ENCODE assay signal across 21 mouse cellular contexts in genomic region chr3:88563442-88563841, GRCm38 (mm10). TPM values are rescaled to one million over a fixed set of nuclear protein-coding genes. Genes with fewer than 3 reads are reported as not detected.
DNase-seq lines count a peak whose midpoint lies in the region; ATAC-seq and TF ChIP-seq lines count a peak whose summit lies in the region.
"Had no signal": no experiment of that assay in that cellular context is flagged by ENCODE, and none has a peak within 500 bp of the region (broad histone marks: within the 10 kb centered on the region; RNA-seq: fewer than 3 reads in every experiment).

No protein-coding gene starts in this region.

- no peak for TF ChIP-seq CTCF in lung, postnatal 0 days (IDR thresholded peaks at IDR 0.05)
- no peak for TF ChIP-seq CTCF in ES-Bruce4 (IDR thresholded peaks at IDR 0.05; ENCODE audit: low read depth, low read length)

- H3K9ac ChIP-seq in heart, embryonic 11.5 days (ENCODE audit: low read depth, low read length), result no peak overlapping the region
- H3K9ac ChIP-seq in lung, postnatal 0 days (replicated peaks; ENCODE audit: low read depth), result no peak overlapping the region
- H3K9ac ChIP-seq in ES-Bruce4 (ENCODE audit: low read depth, poor library complexity, severe bottlenecking), result no peak overlapping the region; the same call in 1 of the 2 replicates
- 0 out of 2 replicates have a peak overlapping the region, but pooled peaks have one; percentile 1 for H3K9ac ChIP-seq in hindbrain, embryonic 13.5 days
- H3K9ac ChIP-seq: heart, embryonic 13.5 days; lung, embryonic 14.5 days had no signal

- no peak overlapping the region for H3K27ac ChIP-seq in heart, embryonic 11.5 days (ENCODE audit: low read depth, low read length)
- no peak overlapping the region for H3K27ac ChIP-seq in lung, postnatal 0 days (ENCODE audit: low read length)
- H3K27ac ChIP-seq in ES-Bruce4 (ENCODE audit: insufficient read depth, low read length), result peak overlapping the region; percentile 49
- 0 out of 2 replicates have a peak overlapping the region, but pooled peaks have one; percentile 44 for H3K27ac ChIP-seq in hindbrain, embryonic 13.5 days
- H3K27ac ChIP-seq: heart, embryonic 13.5 days; layer of hippocampus, adult 2 months had no signal

- no peaks in the 10 kb centered on the region for H3K9me3 ChIP-seq in heart, embryonic 11.5 days (replicated peaks; ENCODE audit: control insufficient read depth, low read length)
- no peaks in the 10 kb centered on the region for H3K9me3 ChIP-seq in lung, postnatal 0 days (ENCODE audit: low read length)
- no peaks in the 10 kb centered on the region for H3K9me3 ChIP-seq in ES-Bruce4 (replicated peaks; ENCODE audit: control insufficient read depth, insufficient read depth, low read length, poor library complexity, severe bottlenecking)
- no peaks in the 10 kb centered on the region for H3K9me3 ChIP-seq in hindbrain, embryonic 13.5 days
- H3K9me3 ChIP-seq: heart, embryonic 13.5 days; megakaryocyte, embryonic 14.5 days had no signal

- TF ChIP-seq EP300 in lung, postnatal 0 days (IDR thresholded peaks at IDR 0.05), result no peak
- no peak for TF ChIP-seq EP300 in ES-Bruce4 (IDR thresholded peaks at IDR 0.05; ENCODE audit: insufficient read depth, low read depth, low read length)

- peaks cover 70% of the 10 kb centered on the region for H3K36me3 ChIP-seq in heart, embryonic 11.5 days (ENCODE audit: control insufficient read depth, insufficient read depth, low read length)
- H3K36me3 ChIP-seq in lung, postnatal 0 days (ENCODE audit: insufficient read depth, low read length), result peaks cover 56% of the 10 kb centered on the region
- peaks cover 87% of the 10 kb centered on the region for H3K36me3 ChIP-seq in ES-Bruce4 (ENCODE audit: control insufficient read depth, insufficient read depth, low read length, poor library complexity, severe bottlenecking)
- peaks cover 98% of the 10 kb centered on the region for H3K36me3 ChIP-seq in hindbrain, embryonic 13.5 days

- H3K4me1 ChIP-seq in heart, embryonic 11.5 days (ENCODE audit: control insufficient read depth, insufficient read depth, low read length), result no peaks in the 10 kb centered on the region
- H3K4me1 ChIP-seq in lung, postnatal 0 days (ENCODE audit: insufficient read depth, low read depth, low read length), result no peaks in the 10 kb centered on the region
- H3K4me1 ChIP-seq in ES-Bruce4 (ENCODE audit: control insufficient read depth, insufficient read depth, low read length), result peaks cover 2% of the 10 kb centered on the region
- H3K4me1 ChIP-seq in hindbrain, embryonic 13.5 days (replicated peaks), result peaks cover 16% of the 10 kb centered on the region

- TF ChIP-seq POLR2A in ES-Bruce4 (IDR thresholded peaks at IDR 0.05; ENCODE audit: insufficient read depth, low read length), result no peak

- H3K4me2 ChIP-seq in heart, embryonic 11.5 days, result no peak overlapping the region
- no peak overlapping the region for H3K4me2 ChIP-seq in lung, postnatal 0 days (replicated peaks; ENCODE audit: low read depth, low read length)
- no peak overlapping the region for H3K4me2 ChIP-seq in hindbrain, embryonic 13.5 days
- H3K4me2 ChIP-seq: heart, embryonic 13.5 days; lung, embryonic 14.5 days had no signal

- no peak overlapping the region for H3K4me3 ChIP-seq in heart, embryonic 11.5 days (ENCODE audit: low read depth, low read length)
- H3K4me3 ChIP-seq in lung, postnatal 0 days (ENCODE audit: low read depth, low read length), result no peak overlapping the region
- H3K4me3 ChIP-seq in ES-Bruce4 (ENCODE audit: low read depth, low read length), result no peak overlapping the region
- no peak overlapping the region for H3K4me3 ChIP-seq in hindbrain, embryonic 13.5 days
- H3K4me3 ChIP-seq: heart, embryonic 13.5 days; layer of hippocampus, adult 2 months; megakaryocyte, embryonic 14.5 days; myocyte had no signal

- DNase-seq in heart, adult 11 months, result peak; percentile 86
- no peak for DNase-seq in lung, postnatal 0 days (ENCODE audit: low spot score)
- no peak for DNase-seq in lung, postnatal 25 days (ENCODE audit: low spot score)
- DNase-seq in adrenal gland, postnatal 36 days, result no peak
- DNase-seq in embryo, embryonic 11 days, result no peak
- DNase-seq: adrenal gland, postnatal 14 days; cerebellum, adult 9-11 months; gastrocnemius, postnatal 36 days; heart, postnatal 4 days; lung, embryonic 14.5 days; right cerebral cortex, postnatal 14 days; thymus, adult 2 months had no signal

- no peak for ATAC-seq in heart, embryonic 11.5 days (replicated peaks; ENCODE audit: insufficient number of reproducible peaks, low FRiP score, low TSS enrichment)
- ATAC-seq in lung, postnatal 0 days, result peak; percentile 26; the same call in 1 of the 2 replicates
- ATAC-seq in hindbrain, embryonic 13.5 days (ENCODE audit: low FRiP score), result no peak
- ATAC-seq: intestine, postnatal 0 days had no signal

- 85% methylated on average over 4 of the region's 4 CpGs for WGBS in heart, embryonic 11.5 days (ENCODE audit: insufficient replicate concordance)
- WGBS in lung, postnatal 0 days, result 72% methylated on average over 4 of the region's 4 CpGs
- WGBS in hindbrain, embryonic 13.5 days, result 30% methylated on average over 4 of the region's 4 CpGs

- no peaks in the 10 kb centered on the region for H3K27me3 ChIP-seq in heart, embryonic 11.5 days (ENCODE audit: control insufficient read depth, insufficient read depth, low read length)
- H3K27me3 ChIP-seq in lung, postnatal 0 days (replicated peaks; ENCODE audit: insufficient read depth, low read length), result no peaks in the 10 kb centered on the region
- H3K27me3 ChIP-seq in ES-Bruce4 (ENCODE audit: control insufficient read depth, insufficient read depth, low read length, poor library complexity, severe bottlenecking), result no peaks in the 10 kb centered on the region
- no peaks in the 10 kb centered on the region for H3K27me3 ChIP-seq in hindbrain, embryonic 13.5 days
- H3K27me3 ChIP-seq: heart, embryonic 13.5 days; megakaryocyte, embryonic 14.5 days had no signal

RNA-seq across cellular contexts. Expression of gene Ubqln4, which starts 9.9 kb away (rescaled TPM):
- polyA plus RNA-seq in heart, embryonic 11.5 days (2014; fragmentation: Nextera tagmentation; extraction: Ambion mirVana), result 48.8 and 49.5 TPM in 2 replicates
- polyA plus RNA-seq in lung, postnatal 0 days (2015; fragmentation: Nextera tagmentation; extraction: Ambion mirVana), result 18.4 and 22.6 TPM in 2 replicates
- polyA plus RNA-seq in ES-Bruce4 (2011; ENCODE audit: insufficient read depth, insufficient read length, low read depth, missing spikeins), result 118 and 133 TPM in 2 replicates
- 36.7 and 38.3 TPM in 2 replicates for polyA plus RNA-seq in hindbrain, embryonic 13.5 days (2015; fragmentation: Nextera tagmentation; extraction: Ambion mirVana)
- 10 to 100 TPM; 73.3 to 74.2 TPM for total RNA-seq in adrenal gland, postnatal 36 days (2021)

RNA-seq across cellular contexts. Expression of gene Lamtor2, which starts 10.6 kb away (rescaled TPM):
- 86.9 and 110 TPM in 2 replicates for polyA plus RNA-seq in heart, embryonic 11.5 days (2014; fragmentation: Nextera tagmentation; extraction: Ambion mirVana)
- polyA plus RNA-seq in lung, postnatal 0 days (2015; fragmentation: Nextera tagmentation; extraction: Ambion mirVana), result 138 and 143 TPM in 2 replicates
- 138 and 151 TPM in 2 replicates for polyA plus RNA-seq in ES-Bruce4 (2011; ENCODE audit: insufficient read depth, insufficient read length, low read depth, missing spikeins)
- 179 and 182 TPM in 2 replicates for polyA plus RNA-seq in hindbrain, embryonic 13.5 days (2015; fragmentation: Nextera tagmentation; extraction: Ambion mirVana)
- total RNA-seq in adrenal gland, postnatal 36 days (2021), result 100 to 1,000 TPM; 142 to 148 TPM

RNA-seq across cellular contexts. Expression of gene Ssr2, which starts 12.2 kb away (rescaled TPM):
- polyA plus RNA-seq in heart, embryonic 11.5 days (2014; fragmentation: Nextera tagmentation; extraction: Ambion mirVana), result 206 and 229 TPM in 2 replicates
- polyA plus RNA-seq in lung, postnatal 0 days (2015; fragmentation: Nextera tagmentation; extraction: Ambion mirVana), result 306 and 384 TPM in 2 replicates
- 348 and 382 TPM in 2 replicates for polyA plus RNA-seq in ES-Bruce4 (2011; ENCODE audit: insufficient read depth, insufficient read length, low read depth, missing spikeins)
- 154 and 163 TPM in 2 replicates for polyA plus RNA-seq in hindbrain, embryonic 13.5 days (2015; fragmentation: Nextera tagmentation; extraction: Ambion mirVana)
- 100 to 1,000 TPM; 207 to 252 TPM for total RNA-seq in adrenal gland, postnatal 36 days (2021)

RNA-seq across cellular contexts. Expression of gene Rab25, which starts 15.3 kb away (rescaled TPM):
- polyA plus RNA-seq in heart, embryonic 11.5 days (2014; fragmentation: Nextera tagmentation; extraction: Ambion mirVana), result 0.21 TPM in 1 of 2 replicates, not detected in the other
- 61.4 and 61.8 TPM in 2 replicates for polyA plus RNA-seq in lung, postnatal 0 days (2015; fragmentation: Nextera tagmentation; extraction: Ambion mirVana)
- 33.2 and 35.1 TPM in 2 replicates for polyA plus RNA-seq in ES-Bruce4 (2011; ENCODE audit: insufficient read depth, insufficient read length, low read depth, missing spikeins)
- polyA plus RNA-seq in hindbrain, embryonic 13.5 days (2015; fragmentation: Nextera tagmentation; extraction: Ambion mirVana), result not detected in 2 replicates
- not detected for total RNA-seq in adrenal gland, postnatal 36 days (2021)
- total RNA-seq: adrenal gland, postnatal 14 days; gastrocnemius, postnatal 36 days; heart, postnatal 4 days; layer of hippocampus, adult 2 months; left cerebral cortex, adult 18-20 months had no signal

RNA-seq across cellular contexts. Expression of gene Mex3a, which starts 31.2 kb away (rescaled TPM):
- polyA plus RNA-seq in heart, embryonic 11.5 days (2014; fragmentation: Nextera tagmentation; extraction: Ambion mirVana), result 16.5 and 16.9 TPM in 2 replicates
- 2.6 and 3.4 TPM in 2 replicates for polyA plus RNA-seq in lung, postnatal 0 days (2015; fragmentation: Nextera tagmentation; extraction: Ambion mirVana)
- 42.3 and 43.4 TPM in 2 replicates for polyA plus RNA-seq in ES-Bruce4 (2011; ENCODE audit: insufficient read depth, insufficient read length, low read depth, missing spikeins)
- 38.9 and 40.0 TPM in 2 replicates for polyA plus RNA-seq in hindbrain, embryonic 13.5 days (2015; fragmentation: Nextera tagmentation; extraction: Ambion mirVana)
- 1 to 10 TPM; 3.1 to 4.3 TPM for total RNA-seq in adrenal gland, postnatal 36 days (2021)

Comparison
In these comparisons a context has a peak if more than half of its experiments do, and no peak if none do; other contexts are left out.
1. H3K27ac ChIP-seq: peak in ES-Bruce4 (single experiment) and hindbrain, embryonic 13.5 days (single experiment); none in heart, embryonic 11.5 days (single experiment) and lung, postnatal 0 days (single experiment).